In the genomic region with DNA sequence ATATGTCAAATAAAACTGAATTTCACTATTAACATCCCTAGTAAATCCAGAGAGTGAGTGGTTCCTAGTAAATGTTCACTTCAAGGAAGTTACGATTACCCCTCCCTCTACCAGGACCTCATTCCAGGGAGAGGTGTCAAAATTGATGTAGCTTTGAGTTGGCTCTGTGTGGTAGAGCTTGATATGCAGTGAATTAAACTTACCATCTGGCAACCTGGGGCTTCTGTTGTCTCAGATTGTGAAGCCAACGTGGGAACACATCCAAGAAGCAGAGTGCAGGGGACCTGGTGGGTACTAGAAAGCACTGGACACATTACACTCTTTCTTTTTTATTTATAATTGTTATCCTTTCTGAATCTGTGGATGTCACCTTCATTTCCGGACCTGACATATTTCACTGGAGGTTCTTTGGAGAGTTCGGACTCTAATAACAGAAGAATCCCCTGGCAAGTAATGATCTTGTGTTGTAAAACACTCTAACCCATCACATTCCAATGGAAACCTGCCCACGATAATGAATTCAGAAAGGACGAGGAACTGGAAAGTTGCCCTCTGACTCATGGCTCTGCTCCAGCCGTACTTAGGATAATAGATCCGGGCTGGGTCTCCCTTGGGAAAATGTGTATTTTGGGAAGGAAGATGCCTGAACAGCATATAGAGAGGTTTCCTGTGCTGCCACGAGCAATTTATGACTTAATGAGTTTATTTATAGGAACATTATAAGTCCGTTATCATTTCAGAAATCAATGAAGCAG, we compare ENCODE assay signal across 9 mouse cellular contexts.
DNase-seq lines count a peak whose midpoint lies in the region; ATAC-seq lines count a peak whose summit lies in the region.
"Had no signal": no experiment of that assay in that cellular context is flagged by ENCODE, and none has a peak within 500 bp of the region (broad histone marks: within the 10 kb centered on the region; RNA-seq: fewer than 3 reads in every experiment).

No protein-coding gene starts in this region.

- peaks cover 15% of the 10 kb centered on the region for H3K4me1 ChIP-seq in hindbrain, embryonic 15.5 days (replicated peaks)
- peaks cover 12% of the 10 kb centered on the region; the same call in 1 of the 2 replicates for H3K4me1 ChIP-seq in hindbrain, embryonic 10.5 days (replicated peaks)

- H3K4me3 ChIP-seq in hindbrain, embryonic 15.5 days: no peak overlapping the region
- no peak overlapping the region for H3K4me3 ChIP-seq in hindbrain, embryonic 10.5 days
- H3K4me3 ChIP-seq: midbrain, embryonic 12.5 days had no signal

- peak overlapping the region; percentile 11; the same call in 1 of the 2 replicates for H3K4me2 ChIP-seq in hindbrain, embryonic 15.5 days
- H3K4me2 ChIP-seq: midbrain, embryonic 12.5 days had no signal

- no peaks in the 10 kb centered on the region for H3K27me3 ChIP-seq in hindbrain, embryonic 15.5 days
- no peaks in the 10 kb centered on the region for H3K27me3 ChIP-seq in hindbrain, embryonic 10.5 days (ENCODE audit: insufficient read depth, poor library complexity, severe bottlenecking)

- no peaks in the 10 kb centered on the region for H3K9me3 ChIP-seq in hindbrain, embryonic 15.5 days
- no peaks in the 10 kb centered on the region for H3K9me3 ChIP-seq in hindbrain, embryonic 10.5 days
- H3K9me3 ChIP-seq: midbrain, embryonic 12.5 days had no signal

- no peaks in the 10 kb centered on the region for H3K36me3 ChIP-seq in hindbrain, embryonic 15.5 days
- no peaks in the 10 kb centered on the region for H3K36me3 ChIP-seq in hindbrain, embryonic 10.5 days
- H3K36me3 ChIP-seq: midbrain, embryonic 12.5 days had no signal

- ATAC-seq in hindbrain, embryonic 15.5 days (ENCODE audit: low FRiP score, low read depth): peak; percentile 74; the same call in 1 of the 2 replicates

- no peak for DNase-seq in hindbrain, embryonic 10.5 days (ENCODE audit: low spot score)
- DNase-seq in adrenal gland, adult 8-10 months: peak; percentile 2
- DNase-seq in embryo, embryonic 11.5 days (ENCODE audit: low read depth, low spot score): peak; percentile 8
- peak; percentile 61 to 78 for DNase-seq in kidney, postnatal 25 days
- DNase-seq in ovary, adult 18-20 months (ENCODE audit: low spot score): no peak
- DNase-seq in spleen, adult 12 weeks (ENCODE audit: low spot score): no peak
- DNase-seq in gastrocnemius, adult 8-10 months (ENCODE audit: low spot score in 2 of 2): no peak

- no peak overlapping the region for H3K9ac ChIP-seq in hindbrain, embryonic 15.5 days
- H3K9ac ChIP-seq: midbrain, embryonic 12.5 days had no signal

- 34% methylated on average over 10 of the region's 10 CpGs for WGBS in hindbrain, embryonic 15.5 days
- 72% methylated on average over 10 of the region's 10 CpGs for WGBS in hindbrain, embryonic 10.5 days

- no peak overlapping the region for H3K27ac ChIP-seq in hindbrain, embryonic 15.5 days (replicated peaks)
- no peak overlapping the region for H3K27ac ChIP-seq in hindbrain, embryonic 10.5 days
- H3K27ac ChIP-seq: midbrain, embryonic 12.5 days had no signal

Comparison
In these comparisons a context has a peak if more than half of its experiments do, and no peak if none do; other contexts are left out.
1. DNase-seq: peak in adrenal gland, adult 8-10 months (single experiment), embryo, embryonic 11.5 days (single experiment) and kidney, postnatal 25 days (2 of 2); none in hindbrain, embryonic 10.5 days (single experiment), ovary, adult 18-20 months (single experiment), spleen, adult 12 weeks (single experiment) and gastrocnemius, adult 8-10 months (0 of 2).